Mouse (Mus musculus): ENCODE measurements around the gene Pde11a.

GRCm38 (mm10) chr2:76030080-76030479 is 308.5 kb downstream of the Pde11a start:
- TF ChIP-seq MYOG (IDR thresholded peaks at IDR 0.05; ENCODE audit: control insufficient read depth in 1 of 3, insufficient read depth in 1 of 3, insufficient read length in 2 of 3, low read depth in 2 of 3) (no peak), TCF12 (IDR thresholded peaks at IDR 0.05; ENCODE audit: insufficient read depth, poor library complexity, severe bottlenecking) (no peak), POLR2A (IDR thresholded peaks at IDR 0.05; ENCODE audit: insufficient read length, low read depth) (no peak), MYOD1 (IDR thresholded peaks at IDR 0.05; ENCODE audit: control insufficient read depth in 1 of 3, insufficient read length in 2 of 3, low read depth in 2 of 3) (no peak), E2F4 (IDR thresholded peaks at IDR 0.05; ENCODE audit: insufficient read depth) (no peak)
